Mouse (Mus musculus) gonadal fat pad, adult 2 months (tissue): Measurements from ENCODE around the gene Gm28051. TPM values are rescaled to one million over a fixed set of nuclear protein-coding genes. Genes with fewer than 3 reads are reported as not detected.

Experiments
- DNase-seq: peaks from one replicate; pipeline ENCODE4 v3.0.0-alpha.2; 2012; ENCODE audit warnings: low read depth
- polyA plus RNA-seq: library from polyadenylated mRNA; depleted of rRNA; stranded (reverse); fragments of >200 nt; gene quantifications from 2 replicates; pipeline ENCODE4 v1.2.3, GENCODE M21; 2012; rRNA removed

Gm28051 gene
- polyA plus RNA-seq, 1 experiment, result not detected

- no peak for DNase-seq
These were observed 72.7 kb downstream of the Gm28051 start for GRCm38 (mm10) chr12:102684720-102685386.

- no peak for DNase-seq
These were observed 73.6 kb downstream of the Gm28051 start for GRCm38 (mm10) chr12:102683979-102684378.

- DNase-seq, result no peak
These were observed 74.1 kb downstream of the Gm28051 start for GRCm38 (mm10) chr12:102683438-102683837.

GRCm38 (mm10) chr12:102682722-102683299 is 74.8 kb downstream of the Gm28051 start:
- peak; percentile 47 for DNase-seq

GRCm38 (mm10) chr12:102682085-102682484 is 75.5 kb downstream of the Gm28051 start:
- DNase-seq, result no peak

- no peak for DNase-seq
These were observed 76.0 kb downstream of the Gm28051 start for GRCm38 (mm10) chr12:102681590-102681989.

- no peak for DNase-seq
These were observed 78.7 kb downstream of the Gm28051 start for GRCm38 (mm10) chr12:102678820-102679219.

- no peak for DNase-seq
These were observed 80.5 kb downstream of the Gm28051 start for GRCm38 (mm10) chr12:102677089-102677488.

- no peak for DNase-seq
These were observed 83.0 kb downstream of the Gm28051 start for GRCm38 (mm10) chr12:102674556-102674955.

- no peak for DNase-seq
These were observed 83.4 kb downstream of the Gm28051 start for GRCm38 (mm10) chr12:102674123-102674522.

- DNase-seq, result no peak
These were observed 84.4 kb downstream of the Gm28051 start for GRCm38 (mm10) chr12:102672857-102673839.

GRCm38 (mm10) chr12:102672176-102672575 is 85.4 kb downstream of the Gm28051 start:
- no peak for DNase-seq

GRCm38 (mm10) chr12:102670848-102671247 is 86.7 kb downstream of the Gm28051 start:
- DNase-seq, result no peak

Other genes starting within 250 kb of the Gm28051 start
- 0.19 and 0.26 TPM in 2 replicates for gene Chga, start 202.8 kb downstream of the Gm28051 start, polyA plus RNA-seq
- 71.0 and 81.2 TPM in 2 replicates for gene Itpk1, start 52.8 kb downstream of the Gm28051 start, polyA plus RNA-seq
- gene Moap1, start 14.1 kb downstream of the Gm28051 start, polyA plus RNA-seq, result 1.1 and 1.4 TPM in 2 replicates
- gene Tmem251, start 14.0 kb downstream of the Gm28051 start, polyA plus RNA-seq, result 2.8 and 3.2 TPM in 2 replicates
- 8.1 and 15.4 TPM in 2 replicates for gene Gon7, start within 50 bp of the Gm28051 start, polyA plus RNA-seq
- 19.2 and 20.2 TPM in 2 replicates for gene Ubr7, start 202 bp upstream of the Gm28051 start, polyA plus RNA-seq
- gene Gm20604, start 907 bp upstream of the Gm28051 start, polyA plus RNA-seq, result 3.4 TPM in 2 replicates
- gene Btbd7, start 120.7 kb upstream of the Gm28051 start, polyA plus RNA-seq, result 16.8 and 18.2 TPM in 2 replicates
- 1.6 TPM in 2 replicates for gene Cox8c, start 141.6 kb upstream of the Gm28051 start, polyA plus RNA-seq
- gene Unc79, start 191.1 kb upstream of the Gm28051 start, polyA plus RNA-seq, result 0.41 and 1.1 TPM in 2 replicates